Mouse (Mus musculus) megakaryocyte, embryonic 14.5 days (primary cell): Measurements from ENCODE around the gene Krt2.

ENCODE experiments used
- FLI1 ChIP-seq: IDR thresholded peaks from 2 replicates; pipeline ENCODE4 v1.6.1; 2012; ENCODE audit warnings: low read length, inconsistent platforms, mixed read lengths
- GATA1 ChIP-seq: IDR thresholded peaks from 3 replicates; pipeline ENCODE4 v1.6.1; 2012; ENCODE audit warnings: mixed read lengths, low read length, inconsistent platforms, borderline replicate concordance

DNA sequence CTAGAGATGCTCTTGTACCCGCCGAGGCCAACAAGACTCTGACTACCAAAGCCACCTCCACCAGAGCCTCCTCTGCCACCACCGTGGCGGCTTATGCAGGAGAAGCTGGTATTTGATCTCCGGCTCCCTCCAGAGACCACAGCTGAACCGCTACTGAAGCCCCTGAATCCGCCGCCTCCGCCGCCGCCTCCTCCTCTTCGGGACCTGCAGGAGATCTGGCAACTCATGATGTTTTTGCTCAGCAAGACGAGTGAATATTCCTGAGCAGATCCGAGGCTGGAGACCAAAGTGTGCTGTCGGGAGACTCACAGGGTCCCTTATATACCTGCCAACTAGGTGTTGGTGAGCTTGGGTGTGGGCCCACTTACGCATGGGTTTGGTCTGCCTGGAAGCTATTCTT lies at the start of gene Krt2:
- no peak for TF ChIP-seq FLI1
- TF ChIP-seq GATA1, result no peak
